Comparison of ENCODE assay signal across 13 mouse cellular contexts in the genomic region with DNA sequence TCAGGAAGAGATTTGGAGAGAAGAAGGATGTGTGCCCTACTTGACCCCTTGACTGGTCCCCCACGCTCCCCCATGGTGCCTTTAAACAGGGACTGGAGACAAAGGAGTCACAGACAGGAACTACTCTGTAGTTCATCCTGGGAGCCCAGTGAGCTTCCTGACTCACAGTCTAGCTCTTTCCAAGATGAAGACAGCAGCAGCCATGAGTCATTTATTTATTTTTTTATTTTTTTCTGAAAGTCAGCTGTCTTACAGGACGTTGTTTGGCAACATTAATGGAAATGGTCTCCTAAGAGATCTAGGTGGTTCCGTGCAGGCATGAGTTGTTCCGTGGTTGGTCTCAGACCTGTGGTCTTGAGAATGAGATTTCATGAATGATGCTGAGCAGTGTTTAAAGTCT.
DNase-seq lines count a peak whose midpoint lies in the region; ATAC-seq and TF ChIP-seq lines count a peak whose summit lies in the region.
"Had no signal": no experiment of that assay in that cellular context is flagged by ENCODE, and none has a peak within 500 bp of the region (broad histone marks: within the 10 kb centered on the region; RNA-seq: fewer than 3 reads in every experiment).

No protein-coding gene starts in this region.

- no peak overlapping the region for H3K4me3 ChIP-seq in cerebellum, adult 2 months (replicated peaks; ENCODE audit: insufficient read depth, low read depth, low read length)
- no peak overlapping the region for H3K4me3 ChIP-seq in kidney, embryonic 16.5 days (ENCODE audit: low read length)
- peak overlapping the region; percentile 86 for H3K4me3 ChIP-seq in liver, embryonic 15.5 days (replicated peaks)
- H3K4me3 ChIP-seq: forebrain, embryonic 12.5 days had no signal

- 53% methylated on average over 4 of the region's 4 CpGs for WGBS in cerebellum, adult 2 months
- 52% methylated on average over 4 of the region's 4 CpGs for WGBS in kidney, embryonic 16.5 days
- WGBS in liver, embryonic 15.5 days (ENCODE audit: insufficient replicate concordance): 56% methylated on average over 4 of the region's 4 CpGs

- no peak for TF ChIP-seq CTCF in cerebellum, adult 2 months (IDR thresholded peaks at IDR 0.05; ENCODE audit: borderline replicate concordance, insufficient read depth, low read depth, low read length)

- DNase-seq in cerebellum, adult 2 months: peak; percentile 30 to 43
- no peak for DNase-seq in cerebellum, adult 11 months
- DNase-seq in kidney, adult 18-20 months: no peak
- DNase-seq in R1 (ENCODE audit: low read depth, low spot score): peak; percentile 57
- DNase-seq in urinary bladder, postnatal 14 days (ENCODE audit: low spot score): no peak
- DNase-seq: cerebellum, adult 9-11 months; lung, embryonic 14.5 days had no signal

- peaks cover 9% of the 10 kb centered on the region for H3K4me1 ChIP-seq in cerebellum, adult 2 months (ENCODE audit: control insufficient read depth, insufficient read depth, low read length)
- H3K4me1 ChIP-seq in kidney, embryonic 16.5 days (ENCODE audit: insufficient read depth, low read length): peaks cover 49% of the 10 kb centered on the region
- peaks cover 79% of the 10 kb centered on the region for H3K4me1 ChIP-seq in liver, embryonic 15.5 days (replicated peaks)

- no peak for TF ChIP-seq POLR2A in cerebellum, adult 2 months (IDR thresholded peaks at IDR 0.05; ENCODE audit: borderline replicate concordance, insufficient read depth, low read length)

- no peaks in the 10 kb centered on the region for H3K36me3 ChIP-seq in kidney, embryonic 16.5 days (ENCODE audit: insufficient read depth, low read length)
- H3K36me3 ChIP-seq in liver, embryonic 15.5 days (replicated peaks): peaks cover 24% of the 10 kb centered on the region; the same call in 1 of the 2 replicates
- H3K36me3 ChIP-seq: forebrain, embryonic 12.5 days had no signal

- no peak overlapping the region for H3K27ac ChIP-seq in cerebellum, adult 2 months (ENCODE audit: insufficient read depth, low read length)
- 0 out of 2 replicates have a peak overlapping the region, but pooled peaks have one; percentile 4 for H3K27ac ChIP-seq in kidney, embryonic 16.5 days (ENCODE audit: low read length)
- H3K27ac ChIP-seq in liver, embryonic 15.5 days (replicated peaks): peak overlapping the region; percentile 100
- H3K27ac ChIP-seq: forebrain, embryonic 12.5 days had no signal

- ATAC-seq in kidney, embryonic 16.5 days (ENCODE audit: low FRiP score, low TSS enrichment): no peak
- ATAC-seq in liver, embryonic 15.5 days (ENCODE audit: insufficient read depth): no peak
- no peak for ATAC-seq in CD4-positive, CD25-positive, alpha-beta regulatory T cell, adult 4 months
- ATAC-seq: intestine, embryonic 16.5 days had no signal

- H3K4me2 ChIP-seq in kidney, embryonic 16.5 days (replicated peaks; ENCODE audit: low read depth, low read length): no peak overlapping the region
- peak overlapping the region; percentile 89 for H3K4me2 ChIP-seq in liver, embryonic 15.5 days
- H3K4me2 ChIP-seq: forebrain, embryonic 12.5 days; lung, embryonic 14.5 days had no signal

- H3K27me3 ChIP-seq in cerebellum, adult 2 months (ENCODE audit: control insufficient read depth, insufficient read depth, low read length): no peaks in the 10 kb centered on the region
- no peaks in the 10 kb centered on the region for H3K27me3 ChIP-seq in kidney, embryonic 16.5 days (ENCODE audit: insufficient read depth, low read length)
- H3K27me3 ChIP-seq in liver, embryonic 15.5 days: no peaks in the 10 kb centered on the region
- H3K27me3 ChIP-seq: megakaryocyte, embryonic 14.5 days had no signal

- H3K9ac ChIP-seq in kidney, embryonic 16.5 days (replicated peaks; ENCODE audit: low read length): no peak overlapping the region
- peak overlapping the region; percentile 28; the same call in 1 of the 2 replicates for H3K9ac ChIP-seq in liver, embryonic 15.5 days
- H3K9ac ChIP-seq: forebrain, embryonic 12.5 days; lung, embryonic 14.5 days had no signal

- no peaks in the 10 kb centered on the region; the same call in 1 of the 2 replicates for H3K9me3 ChIP-seq in kidney, embryonic 16.5 days (ENCODE audit: low read length)
- no peaks in the 10 kb centered on the region for H3K9me3 ChIP-seq in liver, embryonic 15.5 days (replicated peaks)
- H3K9me3 ChIP-seq: forebrain, embryonic 12.5 days; megakaryocyte, embryonic 14.5 days had no signal

Comparison
In these comparisons a context has a peak if more than half of its experiments do, and no peak if none do; other contexts are left out.
1. DNase-seq: peak in cerebellum, adult 2 months (2 of 2) and R1 (single experiment); none in cerebellum, adult 11 months (single experiment), kidney, adult 18-20 months (single experiment) and urinary bladder, postnatal 14 days (single experiment).